Mouse (Mus musculus) heart, embryonic 11.5 days (tissue): ENCODE data around the gene Tead3. TPM values are rescaled to one million over a fixed set of nuclear protein-coding genes. Genes with fewer than 3 reads are reported as not detected.
A peak's percentile ranks its signal among the peaks of the same experiment; 100 is the strongest.
"Not testable (repeated sequence)": the region's sequence is repeated elsewhere in the genome, so short reads cannot be mapped to it uniquely, and the experiment has no call there.

Experiments used
- ATAC-seq: fragments of 200-750 bp; cut with Nextera tagmentation; replicated peaks from 2 replicates; pipeline ENCODE4 v1.8.0; 2017; ENCODE audit warnings: moderate library complexity; ENCODE audit not compliant: insufficient number of reproducible peaks, low FRiP score, low TSS enrichment
- H3K27ac ChIP-seq: fragments of 300-500 bp; sonication (generic); 2 replicates; pipeline ENCODE4 v1.5.1; 2014; ENCODE audit warnings: mild to moderate bottlenecking, low read depth, low read length
- H3K27me3 ChIP-seq: fragments of 300-500 bp; sonication (generic); 2 replicates; pipeline ENCODE4 v1.6.1; 2014; ENCODE audit warnings: mild to moderate bottlenecking, low read length, mixed read lengths; ENCODE audit not compliant: control insufficient read depth, insufficient read depth
- H3K36me3 ChIP-seq: fragments of 300-500 bp; sonication (generic); 2 replicates; pipeline ENCODE4 v1.6.1; 2014; ENCODE audit warnings: mild to moderate bottlenecking, low read length, moderate library complexity, mixed read lengths; ENCODE audit not compliant: control insufficient read depth, insufficient read depth
- H3K4me1 ChIP-seq: fragments of 300-500 bp; sonication (generic); 2 replicates; pipeline ENCODE4 v1.6.1; 2014; ENCODE audit warnings: low read length; ENCODE audit not compliant: control insufficient read depth, insufficient read depth
- H3K4me2 ChIP-seq: fragments of 300-500 bp; sonication (generic); 2 replicates; pipeline ENCODE4 v1.6.1; 2014; ENCODE audit warnings: mild to moderate bottlenecking, moderate library complexity
- H3K4me3 ChIP-seq: fragments of 300-500 bp; sonication (generic); 2 replicates; pipeline ENCODE4 v1.5.1; 2014; ENCODE audit warnings: low read depth, low read length
- H3K9ac ChIP-seq: fragments of 300-500 bp; sonication (generic); 2 replicates; pipeline ENCODE4 v1.6.1; 2014; ENCODE audit warnings: mild to moderate bottlenecking, low read depth, low read length, moderate library complexity
- H3K9me3 ChIP-seq: fragments of 300-500 bp; sonication (generic); replicated peaks from 2 replicates; pipeline ENCODE4 v1.6.1; 2016; ENCODE audit warnings: low read length; ENCODE audit not compliant: control insufficient read depth
- WGBS: fragments of 180-500 bp; shearing (Covaris S2); extraction: QIAGEN DNeasy Blood & Tissue Kit; methylation state at CpG from one replicate; pipeline ENCODE4 v1.1.7; 2014; ENCODE audit not compliant: insufficient replicate concordance; 5-methylcytosine and 5-hydroxymethylcytosine counted together
- polyA plus RNA-seq: library from polyadenylated mRNA; unstranded; fragments of >200 nt; fragmentation: Nextera tagmentation; extraction: Ambion mirVana; gene quantifications from 2 replicates; pipeline ENCODE4 v1.2.1, GENCODE M21; 2014

The Tead3 gene
- polyA plus RNA-seq, 1 experiment from 2014 or later: 7.5 TPM

DNA sequence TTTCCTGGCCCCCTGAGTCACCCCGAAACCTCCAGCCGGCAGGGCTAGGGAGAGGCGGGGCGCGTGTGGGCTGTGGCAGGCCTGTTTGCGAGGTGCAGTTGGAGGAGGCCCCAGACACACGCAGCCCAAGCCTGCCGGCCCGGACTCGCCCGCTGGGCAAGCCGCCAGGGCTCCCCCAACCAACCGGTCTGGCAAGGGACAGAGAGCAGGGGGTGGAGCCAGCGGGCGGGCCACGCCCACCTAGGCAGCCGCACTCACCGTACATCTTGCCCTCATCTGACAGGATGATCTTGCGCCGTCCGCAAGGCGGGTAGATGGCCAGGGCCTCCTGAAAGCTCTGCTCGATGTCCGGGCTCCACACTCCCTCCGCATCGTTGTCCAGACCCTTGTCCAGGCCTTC is 9.5 kb downstream of the Tead3 start:
- Histone ChIP-seq H3K27ac (peak overlapping the region; percentile 88), H3K4me1 (peaks cover 48% of the 10 kb centered on the region), H3K9me3 (no peaks in the 10 kb centered on the region), H3K4me3 (peak overlapping the region; percentile 28), H3K27me3 (no peaks in the 10 kb centered on the region), H3K9ac (peak overlapping the region; percentile 69), H3K4me2 (peak overlapping the region; percentile 66), H3K36me3 (peaks cover 13% of the 10 kb centered on the region; the same call in 1 of the 2 replicates)
- peak; percentile 53 for ATAC-seq
- 7% methylated on average over 25 of the region's 26 CpGs for WGBS

DNA sequence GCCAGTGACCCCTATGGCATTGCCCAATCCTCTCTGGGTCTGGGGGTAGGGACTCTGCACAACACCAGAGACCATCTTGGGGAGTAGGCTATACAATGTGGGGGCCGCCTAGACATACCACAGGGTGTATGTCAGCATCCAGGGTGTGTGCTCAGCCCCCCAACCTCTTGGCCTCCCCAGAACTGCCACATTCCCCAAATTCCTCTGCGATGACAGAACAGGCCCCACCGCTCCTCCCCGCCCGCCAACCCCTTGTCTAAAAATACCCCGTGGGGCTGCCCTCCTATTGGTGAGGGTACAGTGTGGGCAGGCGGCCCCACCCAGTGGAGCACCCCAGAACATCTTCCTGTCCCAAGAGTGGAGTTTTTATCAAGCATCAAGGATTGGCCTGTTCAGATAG is 10.0 kb downstream of the Tead3 start:
- Histone ChIP-seq H3K4me3 (0 out of 2 replicates have a peak overlapping the region, but pooled peaks have one; percentile 28), H3K9ac (peak overlapping the region; percentile 69), H3K4me1 (peaks cover 43% of the 10 kb centered on the region), H3K27me3 (no peaks in the 10 kb centered on the region), H3K4me2 (peak overlapping the region; percentile 66), H3K9me3 (no peaks in the 10 kb centered on the region), H3K36me3 (peaks cover 16% of the 10 kb centered on the region; the same call in 1 of the 2 replicates), H3K27ac (peak overlapping the region; percentile 88)
- ATAC-seq: peak; percentile 33; the same call in 1 of the 2 replicates
- WGBS: 40% methylated on average over 7 of the region's 7 CpGs

DNA sequence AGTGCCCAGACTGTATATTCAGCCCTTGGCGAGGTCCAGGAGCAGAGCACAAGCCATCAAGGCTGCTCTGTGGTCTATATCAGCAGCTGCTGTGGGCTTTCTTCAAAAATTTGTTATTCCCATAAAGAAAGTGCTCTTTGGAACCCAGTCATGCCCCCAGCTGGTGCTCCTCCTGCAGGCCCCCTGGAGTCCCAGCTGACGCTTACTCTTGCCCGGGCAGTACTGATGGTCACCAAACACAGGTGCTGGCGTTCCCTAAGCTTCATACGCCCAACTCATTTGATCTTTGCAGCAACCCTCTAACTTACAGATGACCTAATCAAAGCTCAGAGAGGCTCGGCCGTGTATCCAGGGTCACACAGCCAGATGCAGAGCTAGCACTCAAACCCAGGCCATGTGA is 13.1 kb downstream of the Tead3 start:
- Histone ChIP-seq H3K4me2 (no peak overlapping the region), H3K27ac (no peak overlapping the region), H3K9ac (no peak overlapping the region), H3K4me3 (no peak overlapping the region), H3K36me3 (peaks cover 20% of the 10 kb centered on the region; the same call in 1 of the 2 replicates), H3K27me3 (no peaks in the 10 kb centered on the region), H3K9me3 (no peaks in the 10 kb centered on the region), H3K4me1 (peaks cover 35% of the 10 kb centered on the region)
- WGBS: 90% methylated on average over 7 of the region's 7 CpGs
- ATAC-seq: no peak

DNA sequence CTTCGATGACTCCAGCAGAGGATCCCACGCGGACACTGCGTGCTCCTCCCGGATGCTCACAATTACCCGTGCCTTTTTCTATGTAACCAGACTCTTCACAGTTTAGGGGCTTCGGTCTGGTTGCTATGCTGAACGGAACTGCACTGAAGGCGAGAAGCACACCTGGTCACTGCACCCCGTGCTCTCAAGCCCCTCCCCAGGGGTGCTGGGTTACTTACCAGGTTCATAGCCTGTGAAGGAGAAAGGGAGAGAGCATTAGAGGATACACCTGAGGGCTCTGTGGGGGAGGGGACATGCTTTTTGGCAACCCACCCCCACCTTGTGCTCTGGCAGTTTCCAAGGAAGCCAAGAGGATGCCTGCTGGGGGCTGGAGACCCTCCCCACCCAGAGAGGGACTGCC is 15.3 kb downstream of the Tead3 start:
- Histone ChIP-seq H3K4me1 (peaks cover 28% of the 10 kb centered on the region), H3K9me3 (no peaks in the 10 kb centered on the region), H3K4me3 (no peak overlapping the region), H3K36me3 (peaks cover 27% of the 10 kb centered on the region; the same call in 1 of the 2 replicates), H3K27ac (no peak overlapping the region), H3K4me2 (no peak overlapping the region), H3K27me3 (no peaks in the 10 kb centered on the region), H3K9ac (no peak overlapping the region)
- 79% methylated on average over 10 of the region's 10 CpGs for WGBS
- no peak for ATAC-seq

DNA sequence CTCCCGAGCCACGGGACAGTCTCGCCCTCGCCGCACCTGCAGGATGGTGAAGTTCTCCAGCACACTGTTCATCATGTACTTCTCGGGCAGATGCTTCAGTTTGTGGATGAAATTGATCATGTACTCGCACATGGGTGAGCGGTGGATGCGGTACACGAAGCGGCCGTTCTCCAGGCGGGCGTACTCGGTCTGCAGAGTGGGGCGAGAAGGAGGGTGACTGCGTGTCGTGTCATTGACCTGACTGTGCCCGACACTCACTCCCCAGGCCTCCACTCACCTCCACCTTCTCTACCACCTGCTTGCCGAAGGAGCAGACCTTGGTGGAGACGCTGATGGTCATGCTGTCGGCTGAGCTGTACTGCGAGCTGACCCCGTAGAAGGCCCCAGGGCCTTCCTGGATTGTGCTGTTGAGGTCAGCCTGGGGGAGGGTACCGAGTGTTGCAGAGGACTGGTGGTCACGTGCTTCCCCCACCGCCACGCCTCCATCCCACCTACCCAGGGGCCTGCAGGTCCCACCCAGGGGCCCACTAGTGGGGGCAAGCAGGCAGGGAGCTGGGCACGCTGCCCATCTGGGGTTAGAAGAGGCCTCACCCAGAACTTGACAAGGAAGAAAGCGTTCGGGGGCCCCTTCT is 17.6 kb downstream of the Tead3 start:
- H3K27ac ChIP-seq: no peak overlapping the region

DNA sequence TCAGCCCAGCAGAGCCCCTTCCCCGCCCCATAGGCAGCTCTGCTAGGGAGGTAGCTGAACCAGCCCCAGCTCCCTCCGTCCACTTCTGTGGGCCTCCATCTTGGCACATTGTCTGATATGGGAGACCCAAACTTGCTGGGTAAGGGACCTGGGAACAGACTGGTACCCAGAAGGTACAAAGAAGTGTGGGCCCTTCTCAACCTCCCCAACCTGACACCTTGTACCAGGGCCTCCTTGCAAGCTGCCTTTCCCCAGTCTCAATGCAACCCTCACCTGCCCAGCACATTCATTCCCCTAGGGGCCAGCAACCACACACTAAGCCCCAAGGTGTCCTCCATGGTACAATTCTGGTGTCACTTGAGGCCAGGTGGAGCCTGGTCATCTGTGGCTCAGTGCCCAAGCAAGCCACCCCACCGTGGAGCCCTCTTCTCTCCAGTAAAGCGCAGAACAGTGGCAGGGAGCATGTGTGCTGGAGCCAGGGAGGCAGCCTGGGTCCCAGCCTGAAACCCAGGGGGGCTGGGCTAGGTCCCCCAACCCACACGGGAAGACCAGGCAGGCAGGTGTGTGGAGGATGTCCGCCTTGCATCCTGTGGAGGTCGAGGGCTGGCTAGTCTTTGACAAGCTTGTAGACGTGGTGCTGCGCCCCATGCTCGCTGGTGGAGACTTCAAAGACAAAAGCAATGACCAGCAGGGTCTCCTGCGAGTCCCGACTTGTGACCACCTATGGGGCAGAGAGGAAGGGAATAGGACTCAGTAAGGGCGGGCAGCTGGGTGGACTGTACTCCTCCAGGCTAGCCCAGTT is 18.3 kb downstream of the Tead3 start:
- no peak overlapping the region for H3K4me3 ChIP-seq
- no peaks in the 10 kb centered on the region for H3K9me3 ChIP-seq
- H3K27me3 ChIP-seq: no peaks in the 10 kb centered on the region
- peaks cover 21% of the 10 kb centered on the region for H3K36me3 ChIP-seq
- no peak overlapping the region; the same call in 1 of the 2 replicates for H3K27ac ChIP-seq
- H3K9ac ChIP-seq: no peak overlapping the region
- H3K4me2 ChIP-seq: no peak overlapping the region
- peaks cover 38% of the 10 kb centered on the region for H3K4me1 ChIP-seq
- no peak for ATAC-seq
- WGBS: 53% methylated on average over 13 of the region's 13 CpGs

More for the DNA sequence above, 17.6 kb downstream of the Tead3 start:
- ATAC-seq: no peak
- Histone ChIP-seq H3K36me3 (peaks cover 28% of the 10 kb centered on the region), H3K9me3 (no peaks in the 10 kb centered on the region), H3K27me3 (no peaks in the 10 kb centered on the region), H3K4me3 (no peak overlapping the region), H3K9ac (peak overlapping the region; percentile 55), H3K4me2 (peak overlapping the region; percentile 12; the same call in 1 of the 2 replicates), H3K4me1 (peaks cover 32% of the 10 kb centered on the region)
- WGBS: 58% methylated on average over 31 of the region's 31 CpGs

DNA sequence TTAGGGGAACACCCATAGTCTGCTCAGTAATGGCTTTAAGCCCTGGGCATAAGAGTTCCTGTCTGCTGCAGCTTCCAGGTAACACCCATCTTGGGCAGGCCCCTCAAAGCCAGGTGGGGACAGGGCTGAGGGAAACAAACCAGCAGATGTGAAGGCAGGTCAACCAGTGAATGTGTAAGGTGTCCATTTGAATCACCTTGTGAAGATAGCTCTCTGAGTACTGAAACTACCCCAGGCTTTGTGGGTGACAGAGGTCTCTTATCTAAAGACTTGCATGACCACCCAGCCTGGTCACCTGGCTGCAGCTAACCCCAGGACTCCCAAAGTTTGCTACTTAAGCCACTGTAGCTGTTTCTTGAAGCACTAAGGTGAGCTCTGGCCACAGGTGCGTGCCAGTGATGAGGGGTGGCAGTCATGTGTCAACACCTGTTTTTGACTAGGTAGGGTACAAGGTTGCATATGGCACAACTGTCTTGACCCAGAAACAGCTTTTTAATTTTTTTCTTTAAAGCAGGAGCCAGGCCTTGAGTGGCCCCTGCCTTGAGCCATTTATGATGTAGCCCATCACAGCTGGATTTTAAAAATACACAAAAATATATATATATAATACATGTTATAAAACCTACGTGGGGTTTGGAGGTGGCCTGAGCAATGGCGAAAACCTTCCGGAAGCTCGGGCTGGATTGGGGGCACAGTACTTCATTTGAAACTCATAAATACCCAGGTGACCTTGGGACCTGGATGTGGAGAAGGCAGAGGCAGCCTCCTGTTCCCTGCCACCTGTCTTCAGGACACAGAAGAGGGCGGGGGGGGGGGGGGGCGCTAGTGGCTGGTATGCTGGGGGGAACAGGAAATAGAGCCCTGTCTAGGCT is 19.1 kb downstream of the Tead3 start:
- peaks cover 21% of the 10 kb centered on the region for H3K36me3 ChIP-seq
- H3K27me3 ChIP-seq: no peaks in the 10 kb centered on the region
- peak overlapping the region; percentile 29; the same call in 1 of the 2 replicates for H3K27ac ChIP-seq
- peak overlapping the region; percentile 8; the same call in 1 of the 2 replicates for H3K4me3 ChIP-seq
- no peak overlapping the region for H3K9ac ChIP-seq
- no peak for ATAC-seq
- peak overlapping the region; percentile 11; the same call in 1 of the 2 replicates for H3K4me2 ChIP-seq
- peaks cover 38% of the 10 kb centered on the region for H3K4me1 ChIP-seq
- H3K9me3 ChIP-seq: no peaks in the 10 kb centered on the region
- WGBS: 40% methylated on average over 5 of the region's 7 CpGs

DNA sequence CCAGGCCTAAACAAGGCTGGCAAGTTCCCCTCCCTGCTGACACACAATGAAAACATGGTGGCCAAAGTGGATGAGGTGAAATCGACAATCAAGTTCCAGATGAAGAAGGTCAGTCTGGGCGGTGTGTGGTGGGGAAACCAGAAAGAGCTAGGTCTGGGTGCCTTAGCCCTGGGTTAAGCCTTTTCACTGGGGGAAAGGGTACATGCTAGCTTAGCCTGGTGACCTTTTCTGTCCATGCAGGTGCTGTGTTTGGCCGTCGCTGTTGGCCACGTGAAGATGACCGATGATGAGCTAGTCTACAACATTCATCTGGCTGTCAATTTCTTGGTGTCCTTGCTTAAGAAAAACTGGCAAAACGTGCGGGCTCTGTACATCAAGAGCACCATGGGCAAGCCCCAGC is 20.0 kb downstream of the Tead3 start:
- H3K36me3 ChIP-seq: peaks cover 17% of the 10 kb centered on the region
- H3K4me2 ChIP-seq: not testable (repeated sequence)

More for the DNA sequence above, 20.0 kb downstream of the Tead3 start:
- H3K27ac ChIP-seq, H3K4me3 ChIP-seq, ATAC-seq, H3K9ac ChIP-seq, H3K9me3 ChIP-seq, H3K27me3 ChIP-seq: not testable (repeated sequence)
- WGBS: 62% methylated on average over 6 of the region's 8 CpGs
- peaks cover 38% of the 10 kb centered on the region for H3K4me1 ChIP-seq
